Mouse (Mus musculus) forebrain, embryonic 13.5 days (tissue): Measurements from ENCODE around the gene Serpina3b. TPM values are rescaled to one million over a fixed set of nuclear protein-coding genes. Genes with fewer than 3 reads are reported as not detected.

ENCODE experiments used
- ATAC-seq: fragments of 200-750 bp; cut with Nextera tagmentation; 2 replicates; pipeline ENCODE4 v1.8.0; 2017
- H3K27ac ChIP-seq: fragments of 300-500 bp; sonication (generic); 2 replicates; pipeline ENCODE4 v1.5.1; 2015; ENCODE audit warnings: inconsistent platforms, mild to moderate bottlenecking, moderate library complexity
- H3K27me3 ChIP-seq: fragments of 300-500 bp; sonication (generic); 2 replicates; pipeline ENCODE4 v1.6.1; 2015; ENCODE audit warnings: mild to moderate bottlenecking, inconsistent platforms
- H3K36me3 ChIP-seq: fragments of 300-500 bp; sonication (generic); 2 replicates; pipeline ENCODE4 v1.6.1; 2015; ENCODE audit warnings: mild to moderate bottlenecking, inconsistent platforms; ENCODE audit not compliant: poor library complexity, severe bottlenecking
- H3K4me1 ChIP-seq: fragments of 300-500 bp; sonication (generic); 2 replicates; pipeline ENCODE4 v1.6.1; 2015; ENCODE audit warnings: inconsistent platforms
- H3K4me2 ChIP-seq: fragments of 300-500 bp; sonication (generic); 2 replicates; pipeline ENCODE4 v1.6.1; 2015; ENCODE audit warnings: inconsistent platforms, mild to moderate bottlenecking, moderate library complexity
- H3K4me3 ChIP-seq: fragments of 300-500 bp; sonication (generic); 2 replicates; pipeline ENCODE4 v1.5.1; 2015; ENCODE audit warnings: mild to moderate bottlenecking, inconsistent platforms
- H3K9ac ChIP-seq: fragments of 300-500 bp; sonication (generic); 2 replicates; pipeline ENCODE4 v1.6.1; 2015; ENCODE audit warnings: mild to moderate bottlenecking, inconsistent platforms
- H3K9me3 ChIP-seq: fragments of 300-500 bp; sonication (generic); replicated peaks from 2 replicates; pipeline ENCODE4 v1.6.1; 2016; ENCODE audit warnings: inconsistent platforms
- WGBS: fragments of 180-500 bp; shearing (Covaris S2); methylation state at CpG from one replicate; pipeline ENCODE4 v1.1.7; 2015; 5-methylcytosine and 5-hydroxymethylcytosine counted together
- polyA plus RNA-seq: library from polyadenylated mRNA; unstranded; fragments of >200 nt; fragmentation: Nextera tagmentation; extraction: Ambion mirVana; gene quantifications from 2 replicates; pipeline ENCODE4 v1.2.1, GENCODE M21; 2015

The Serpina3b gene
- polyA plus RNA-seq, 1 experiment from 2014 or later = not detected

DNA sequence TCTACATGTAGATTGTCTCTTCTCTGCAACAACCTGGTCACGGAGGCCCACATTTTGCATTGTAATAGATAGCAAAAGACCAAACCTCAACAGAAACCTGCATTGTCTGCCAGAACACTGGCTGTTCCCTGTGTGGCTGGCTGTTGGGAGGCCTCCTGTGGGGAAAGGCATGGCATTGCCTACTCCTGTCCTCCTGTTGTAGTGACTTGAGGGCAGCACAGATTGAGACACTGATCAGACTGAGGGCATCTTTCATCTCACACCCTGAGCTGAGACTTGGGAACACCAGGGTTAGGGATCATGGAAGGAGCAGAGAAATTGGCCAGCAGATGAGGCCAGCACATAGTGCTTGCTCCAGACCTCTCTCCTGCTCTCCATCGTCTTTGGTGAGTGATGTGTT, 10.4 kb downstream of the Serpina3b start:
- ATAC-seq = no peak
- Histone ChIP-seq H3K4me2 (no peak overlapping the region), H3K4me1 (no peaks in the 10 kb centered on the region), H3K9me3 (no peaks in the 10 kb centered on the region), H3K27ac (no peak overlapping the region), H3K27me3 (no peaks in the 10 kb centered on the region), H3K4me3 (no peak overlapping the region), H3K36me3 (no peaks in the 10 kb centered on the region), H3K9ac (no peak overlapping the region)
- 86% methylated on average over 2 of the region's 2 CpGs for WGBS

DNA sequence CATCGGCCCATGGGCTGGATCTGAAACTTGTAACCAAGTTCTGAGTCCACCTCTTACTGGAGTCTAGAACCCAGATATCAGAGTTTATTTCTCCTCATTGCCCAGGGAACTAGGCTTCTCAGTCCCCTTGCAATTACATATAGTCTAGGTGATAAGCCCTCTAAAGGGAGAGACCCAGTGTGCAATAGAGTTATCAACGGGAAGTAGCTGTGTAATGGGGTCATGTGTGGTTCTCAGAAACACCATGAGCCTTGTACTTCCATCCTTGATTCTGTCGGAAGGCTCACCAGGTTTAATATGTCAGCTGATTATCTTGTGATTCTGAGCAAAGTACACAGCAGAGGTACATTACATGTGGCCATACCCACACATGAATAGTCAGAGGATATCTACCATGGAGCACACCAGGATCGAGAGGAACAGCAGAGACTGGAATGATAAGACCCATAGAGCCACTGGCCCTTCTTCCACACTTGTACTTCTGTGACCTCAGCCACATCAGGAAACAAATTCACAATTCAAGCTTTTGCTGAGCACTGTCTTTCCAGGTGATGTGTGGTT, 12.8 kb downstream of the Serpina3b start:
- 95% methylated on average over 4 of the region's 4 CpGs for WGBS
- Histone ChIP-seq H3K27me3 (no peaks in the 10 kb centered on the region), H3K4me2 (no peak overlapping the region), H3K4me3 (no peak overlapping the region), H3K9ac (no peak overlapping the region), H3K36me3 (no peaks in the 10 kb centered on the region), H3K4me1 (no peaks in the 10 kb centered on the region), H3K9me3 (no peaks in the 10 kb centered on the region), H3K27ac (no peak overlapping the region)
- no peak for ATAC-seq

DNA sequence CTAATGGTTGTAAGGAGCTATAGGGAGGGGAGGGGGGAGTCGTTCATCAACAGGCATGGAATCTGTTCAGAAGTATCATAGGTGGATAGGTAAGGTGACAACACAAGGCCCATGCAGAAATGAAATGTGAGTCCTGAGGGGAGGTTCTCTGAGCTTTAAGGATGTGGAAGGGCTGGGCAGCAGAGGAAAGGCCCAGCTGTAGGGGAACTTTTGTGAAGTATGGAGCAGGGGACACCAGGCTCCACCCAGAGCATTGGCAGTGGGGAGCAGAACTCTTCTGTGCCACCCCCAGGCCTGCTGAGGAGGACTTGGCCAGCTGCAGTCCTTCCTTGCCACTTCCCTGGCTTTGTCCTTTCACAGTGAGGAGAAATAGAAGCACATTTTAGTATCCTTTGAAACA, 13.7 kb downstream of the Serpina3b start:
- Histone ChIP-seq H3K9ac (no peak overlapping the region), H3K4me3 (no peak overlapping the region), H3K4me2 (no peak overlapping the region), H3K4me1 (no peaks in the 10 kb centered on the region), H3K36me3 (no peaks in the 10 kb centered on the region), H3K27ac (no peak overlapping the region), H3K27me3 (no peaks in the 10 kb centered on the region), H3K9me3 (no peaks in the 10 kb centered on the region)
- ATAC-seq = no peak
- 81% methylated on average over 1 of the region's 1 CpGs for WGBS

DNA sequence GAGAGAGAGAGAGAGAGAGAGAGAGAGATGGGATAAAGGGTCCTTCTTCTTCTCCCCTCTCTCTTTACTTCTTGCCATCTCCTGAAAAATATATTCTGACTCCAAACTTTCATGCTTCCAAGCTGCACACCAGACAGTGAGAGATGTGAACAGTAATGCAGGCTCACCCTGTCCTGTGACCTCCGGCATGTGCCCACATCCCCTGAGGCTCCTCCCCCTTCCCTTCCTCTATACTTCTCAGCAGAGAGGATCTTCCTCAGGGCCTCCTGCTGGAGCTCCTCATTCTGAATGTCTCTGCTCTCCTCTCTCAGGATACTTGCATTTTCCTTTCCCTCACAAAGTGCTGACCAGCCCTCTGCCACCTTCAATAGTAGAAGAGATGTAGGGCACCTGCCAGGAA, 14.6 kb downstream of the Serpina3b start:
- ATAC-seq = no peak
- Histone ChIP-seq H3K4me3 (no peak overlapping the region), H3K36me3 (no peaks in the 10 kb centered on the region), H3K27me3 (no peaks in the 10 kb centered on the region), H3K27ac (no peak overlapping the region), H3K9me3 (no peaks in the 10 kb centered on the region), H3K4me2 (no peak overlapping the region), H3K4me1 (no peaks in the 10 kb centered on the region), H3K9ac (no peak overlapping the region)
- WGBS = 60% methylated on average over 1 of the region's 1 CpGs

DNA sequence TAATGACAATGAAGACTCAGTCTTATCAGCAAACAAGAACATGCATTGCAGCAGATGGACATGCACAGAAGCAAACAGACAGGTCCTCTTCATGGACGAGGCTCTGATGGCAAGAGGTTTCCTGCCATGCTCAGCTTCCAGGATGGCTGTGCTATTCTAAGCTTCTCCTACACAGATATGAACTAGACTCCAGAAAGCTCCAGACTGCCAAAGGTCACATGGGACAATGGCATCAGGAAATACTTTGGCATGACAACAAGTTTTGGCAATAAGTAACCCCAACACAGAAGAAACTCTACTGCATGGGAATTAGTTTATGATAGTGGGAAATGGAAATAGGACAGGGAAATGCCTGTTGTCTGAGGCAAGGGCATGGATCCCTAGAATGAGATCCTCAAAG, 15.5 kb downstream of the Serpina3b start:
- no peaks in the 10 kb centered on the region for H3K9me3 ChIP-seq
- H3K27ac ChIP-seq = no peak overlapping the region
- no peak overlapping the region for H3K4me3 ChIP-seq
- WGBS = 83% methylated on average over 1 of the region's 1 CpGs
- ATAC-seq = no peak
- H3K36me3 ChIP-seq = no peaks in the 10 kb centered on the region
- no peak overlapping the region for H3K9ac ChIP-seq
- no peak overlapping the region for H3K4me2 ChIP-seq
- H3K4me1 ChIP-seq = no peaks in the 10 kb centered on the region
- no peaks in the 10 kb centered on the region for H3K27me3 ChIP-seq

DNA sequence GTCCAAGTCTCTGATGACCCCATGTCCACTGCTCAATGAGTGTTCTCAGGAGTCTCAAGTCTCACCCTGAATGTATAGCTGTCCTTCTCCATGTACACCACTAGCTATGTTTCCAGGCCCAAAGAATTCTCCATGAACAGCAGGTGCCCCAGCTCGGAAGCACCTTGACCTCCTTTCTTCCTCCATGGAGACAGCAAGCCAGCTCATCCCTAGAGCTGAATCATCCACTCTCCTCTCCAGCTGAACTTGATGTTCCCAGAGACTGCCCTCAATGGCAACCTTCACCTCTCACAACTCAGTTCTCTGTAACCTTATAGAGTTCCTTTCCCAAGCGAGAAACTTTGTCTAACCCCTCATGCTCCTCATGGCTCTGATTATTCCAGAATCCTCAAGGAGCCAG, 17.8 kb downstream of the Serpina3b start:
- no peaks in the 10 kb centered on the region for H3K9me3 ChIP-seq
- WGBS = 97% methylated on average over 2 of the region's 2 CpGs
- H3K27me3 ChIP-seq = no peaks in the 10 kb centered on the region
- no peak overlapping the region for H3K4me3 ChIP-seq
- no peaks in the 10 kb centered on the region for H3K4me1 ChIP-seq
- H3K4me2 ChIP-seq = no peak overlapping the region
- no peak overlapping the region for H3K9ac ChIP-seq
- no peak overlapping the region for H3K27ac ChIP-seq
- ATAC-seq = no peak
- no peaks in the 10 kb centered on the region for H3K36me3 ChIP-seq

DNA sequence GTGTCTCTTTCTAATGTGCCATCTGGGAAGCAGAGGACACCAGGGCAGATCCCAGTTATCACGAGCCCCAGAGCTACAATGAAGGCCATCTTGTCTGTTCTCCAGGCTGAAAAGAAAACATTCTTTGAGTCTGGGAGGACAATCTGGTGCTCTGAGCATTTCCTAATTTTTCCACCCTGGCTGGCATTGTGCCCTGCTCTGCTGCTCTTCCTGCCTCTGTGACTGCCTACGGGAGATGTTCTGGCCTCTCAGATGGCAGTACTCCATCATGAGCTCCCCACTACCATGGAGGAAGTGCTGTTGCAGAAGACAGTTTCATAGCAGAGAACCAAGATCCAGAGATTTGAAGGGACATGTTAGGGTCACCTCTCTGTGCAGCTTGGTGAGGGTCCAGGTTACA, 24.2 kb downstream of the Serpina3b start:
- no peak for ATAC-seq
- 85% methylated on average over 2 of the region's 2 CpGs for WGBS
- H3K9me3 ChIP-seq = no peaks in the 10 kb centered on the region
- H3K4me3 ChIP-seq = no peak overlapping the region
- H3K27ac ChIP-seq = no peak overlapping the region
- H3K4me2 ChIP-seq = no peak overlapping the region
- H3K36me3 ChIP-seq = no peaks in the 10 kb centered on the region
- no peaks in the 10 kb centered on the region for H3K4me1 ChIP-seq
- no peak overlapping the region for H3K9ac ChIP-seq
- H3K27me3 ChIP-seq = no peaks in the 10 kb centered on the region

DNA sequence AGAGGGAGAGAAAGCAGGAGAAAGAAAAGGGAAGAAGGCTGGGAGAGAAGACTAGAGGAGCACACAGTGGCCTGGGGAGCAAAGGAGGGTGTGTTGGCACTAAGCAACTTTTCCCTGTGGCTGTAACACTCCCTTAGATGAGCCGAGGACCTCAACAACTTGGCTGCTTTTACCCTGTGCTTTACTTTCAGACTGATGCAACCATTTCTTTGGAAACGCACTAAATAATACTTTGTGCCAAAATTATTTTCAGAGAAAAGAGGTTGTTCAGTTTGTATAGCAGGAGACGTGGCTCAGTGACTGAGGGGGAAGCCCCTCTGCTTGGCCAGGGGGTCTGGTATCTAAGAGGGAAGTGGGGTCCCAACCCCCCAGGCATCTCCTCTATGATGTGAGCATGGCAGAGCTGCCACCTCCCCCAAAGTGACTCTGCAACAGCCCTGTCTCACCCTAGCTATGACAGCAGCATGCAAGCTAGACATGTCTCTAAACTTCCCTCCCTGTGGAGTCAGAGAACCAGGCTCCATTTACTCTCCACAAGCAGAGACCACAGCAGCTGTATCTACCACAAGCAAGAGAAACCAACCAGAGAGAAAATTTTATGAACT, 25.3 kb downstream of the Serpina3b start:
- no peak overlapping the region for H3K9ac ChIP-seq
- H3K4me1 ChIP-seq = no peaks in the 10 kb centered on the region
- no peak overlapping the region for H3K4me2 ChIP-seq
- H3K9me3 ChIP-seq = no peaks in the 10 kb centered on the region
- H3K27ac ChIP-seq = no peak overlapping the region
- no peaks in the 10 kb centered on the region for H3K27me3 ChIP-seq
- WGBS = 76% methylated on average over 3 of the region's 3 CpGs
- H3K36me3 ChIP-seq = no peaks in the 10 kb centered on the region
- H3K4me3 ChIP-seq = no peak overlapping the region
- no peak for ATAC-seq

DNA sequence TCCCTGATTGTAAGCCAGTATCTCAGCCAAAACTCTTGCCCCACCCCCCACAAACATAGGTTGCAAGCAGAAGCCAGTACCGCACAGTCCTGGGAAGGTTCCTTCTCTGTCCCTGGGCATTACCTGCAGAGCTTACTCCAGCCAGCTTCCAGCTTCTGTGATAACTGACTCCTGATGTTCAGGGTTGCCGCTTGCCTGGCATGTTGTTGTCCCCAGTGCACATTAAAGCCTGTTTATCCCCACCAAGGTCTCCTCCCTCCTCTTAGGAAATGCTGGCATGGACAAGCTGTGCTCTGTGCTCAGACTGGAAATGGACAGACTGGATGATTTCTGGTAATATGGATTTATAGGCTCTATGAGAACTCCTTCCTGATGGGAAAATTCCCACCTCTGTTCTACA, 25.9 kb downstream of the Serpina3b start, which contains the start of gene Serpina3c:
Gene Serpina3c, minus strand, starts transcription at position 215 of the 400 bp plus-strand sequence.
- no peak within 1 kb of the TSS for H3K9ac ChIP-seq
- no peak for ATAC-seq
- H3K9me3 ChIP-seq = no peaks in the 10 kb centered on the region
- H3K27ac ChIP-seq = no peak within 1 kb of the TSS
- H3K36me3 ChIP-seq = no peaks in the 10 kb centered on the region
- H3K4me2 ChIP-seq = no peak within 1 kb of the TSS
- 95% methylated on average over 2 of the region's 2 CpGs for WGBS
- no peaks in the 10 kb centered on the region for H3K27me3 ChIP-seq
- H3K4me1 ChIP-seq = no peaks in the 10 kb centered on the region
- H3K4me3 ChIP-seq = no peak within 1 kb of the TSS

DNA sequence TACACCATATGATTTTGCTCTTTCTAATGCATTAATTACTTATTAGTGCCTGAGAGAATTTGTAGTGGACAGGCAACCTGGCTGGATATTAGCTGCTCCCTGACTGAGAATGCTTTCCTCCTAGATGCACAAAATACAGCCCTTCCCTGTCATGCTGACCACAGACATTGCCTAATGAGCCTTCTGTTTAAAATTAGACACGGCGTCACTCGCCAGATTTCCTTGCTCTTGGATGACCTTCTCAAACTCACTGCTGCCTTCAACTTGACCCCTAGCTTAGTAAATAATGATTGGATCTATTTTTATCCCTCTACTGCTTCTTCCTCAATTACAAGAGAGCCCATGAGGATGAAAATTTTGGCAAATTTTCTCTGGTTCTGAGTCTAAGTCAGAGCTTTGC, 47.0 kb downstream of the Serpina3b start:
- WGBS = 87% methylated on average over 3 of the region's 3 CpGs
- Histone ChIP-seq H3K36me3 (no peaks in the 10 kb centered on the region), H3K27me3 (no peaks in the 10 kb centered on the region), H3K4me1 (no peaks in the 10 kb centered on the region), H3K9ac (no peak overlapping the region), H3K4me3 (no peak overlapping the region), H3K27ac (no peak overlapping the region), H3K4me2 (no peak overlapping the region), H3K9me3 (0 out of 2 replicates have a peak, but pooled peaks cover 2% of the 10 kb centered on the region)
- no peak for ATAC-seq

DNA sequence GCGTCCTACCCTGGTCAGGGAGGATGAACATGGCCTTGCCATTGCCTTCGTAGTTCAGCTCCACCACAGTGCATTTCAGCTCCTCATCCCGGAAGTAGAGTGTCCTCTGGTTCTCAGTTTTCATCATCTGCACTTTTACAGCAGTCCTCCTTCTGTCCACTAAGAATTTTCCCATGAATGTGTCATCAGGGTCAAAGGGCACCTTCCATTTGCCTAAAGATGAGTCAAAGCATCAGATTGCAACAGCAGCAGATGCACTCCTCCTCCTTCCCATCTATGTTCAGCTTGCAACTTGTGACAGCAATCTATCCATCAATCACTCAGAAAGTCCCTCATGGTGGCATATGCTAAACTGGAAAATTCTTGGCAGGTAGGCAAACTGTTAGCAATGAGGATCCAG, 47.8 kb downstream of the Serpina3b start:
- Histone ChIP-seq H3K4me1 (no peaks in the 10 kb centered on the region), H3K27ac (no peak overlapping the region), H3K4me3 (no peak overlapping the region), H3K27me3 (no peaks in the 10 kb centered on the region), H3K36me3 (no peaks in the 10 kb centered on the region), H3K4me2 (no peak overlapping the region), H3K9ac (no peak overlapping the region), H3K9me3 (0 out of 2 replicates have a peak, but pooled peaks cover 2% of the 10 kb centered on the region)
- 76% methylated on average over 3 of the region's 3 CpGs for WGBS
- ATAC-seq = no peak

DNA sequence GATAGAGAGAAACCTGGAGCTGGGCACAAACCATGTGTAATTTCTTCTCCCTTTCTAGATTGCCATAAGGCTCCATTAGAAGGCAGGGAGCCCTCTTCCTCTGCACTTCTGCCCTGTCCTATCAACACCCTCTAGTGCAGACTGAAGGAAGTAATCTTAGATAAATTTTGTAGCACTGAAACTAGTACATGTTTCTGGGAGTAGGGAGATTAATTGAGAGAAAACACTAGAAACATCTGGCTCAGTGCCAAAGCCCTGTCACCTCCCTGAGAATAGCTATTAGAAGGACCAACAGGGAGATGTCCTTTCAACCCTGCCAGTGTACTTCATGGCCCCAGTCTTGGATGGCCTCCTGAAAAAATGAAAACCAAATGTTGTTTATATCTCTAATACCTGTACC, 50.8 kb downstream of the Serpina3b start:
- ATAC-seq = no peak
- Histone ChIP-seq H3K27ac (no peak overlapping the region), H3K4me1 (no peaks in the 10 kb centered on the region), H3K9me3 (0 out of 2 replicates have a peak, but pooled peaks cover 2% of the 10 kb centered on the region), H3K9ac (no peak overlapping the region), H3K4me3 (no peak overlapping the region), H3K4me2 (no peak overlapping the region), H3K36me3 (no peaks in the 10 kb centered on the region), H3K27me3 (no peaks in the 10 kb centered on the region)

DNA sequence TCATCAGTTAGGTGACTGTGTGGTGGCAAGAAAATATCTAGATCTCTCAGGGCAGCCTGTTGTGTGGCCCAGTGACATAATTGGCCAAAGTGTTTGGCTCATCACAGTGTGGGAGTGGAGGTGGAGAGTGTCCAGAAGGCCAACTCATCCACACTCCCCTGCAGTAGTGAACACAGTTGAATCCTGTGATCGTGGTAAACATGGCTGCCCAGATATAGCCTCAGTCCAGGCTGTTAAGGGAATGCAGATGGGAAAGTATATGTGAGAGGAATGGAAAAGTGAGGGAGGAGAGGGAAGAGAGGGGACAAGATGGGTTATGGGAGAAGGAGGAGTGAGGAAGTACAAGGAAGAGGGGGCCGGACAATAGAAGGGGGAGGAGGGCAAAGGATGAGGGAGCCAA, 51.2 kb downstream of the Serpina3b start:
- ATAC-seq = no peak
- Histone ChIP-seq H3K4me3 (no peak overlapping the region), H3K9ac (no peak overlapping the region), H3K27ac (no peak overlapping the region), H3K4me2 (no peak overlapping the region), H3K27me3 (no peaks in the 10 kb centered on the region), H3K36me3 (no peaks in the 10 kb centered on the region), H3K9me3 (0 out of 2 replicates have a peak, but pooled peaks cover 2% of the 10 kb centered on the region), H3K4me1 (no peaks in the 10 kb centered on the region)
- WGBS = 90% methylated on average over 2 of the region's 2 CpGs
